Mouse (Mus musculus) E14TG2a.4 (cell line): ENCODE results near the gene Zc3h10.

ENCODE experiments used
- CTCF ChIP-seq: conservative IDR thresholded peaks from 2 replicates; pipeline ENCODE4 v1.5.1; 2014; ENCODE audit warnings: low read length
- NANOG ChIP-seq: IDR thresholded peaks from 2 replicates; pipeline ENCODE4 v1.6.1; 2014; ENCODE audit warnings: borderline replicate concordance, low read length, mixed read lengths

DNA sequence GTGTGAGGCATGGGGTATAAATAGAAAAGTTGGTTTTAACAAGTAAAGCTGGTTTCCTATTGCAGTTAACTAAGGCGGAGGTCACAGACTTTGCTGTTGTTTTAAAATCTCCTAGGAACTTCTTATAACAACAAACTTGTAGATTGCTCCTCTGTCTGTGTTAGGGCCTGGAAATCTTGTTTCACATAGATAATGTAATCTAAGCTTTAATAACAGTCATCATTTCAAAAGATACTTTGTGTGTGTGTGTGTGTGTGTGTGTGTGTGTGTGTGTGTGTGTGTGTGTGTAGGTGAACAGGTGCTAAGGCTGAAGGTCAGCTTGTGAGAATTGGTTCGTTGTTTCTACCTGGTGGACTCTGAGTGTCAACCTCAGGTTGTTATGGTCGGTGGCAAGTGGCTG is 43.6 kb downstream of the Zc3h10 start:
- no peak for TF ChIP-seq CTCF
- TF ChIP-seq NANOG: no peak
